Mouse (Mus musculus) forebrain, embryonic 16.5 days (tissue): ENCODE measurements around the gene Nbl1. TPM values are rescaled to one million over a fixed set of nuclear protein-coding genes. Genes with fewer than 3 reads are reported as not detected.
A peak's percentile ranks its signal among the peaks of the same experiment; 100 is the strongest.

Experiments used
- ATAC-seq: fragments of 200-750 bp; cut with Nextera tagmentation; 2 replicates; pipeline ENCODE4 v1.8.0; 2017; ENCODE audit warnings: mild to moderate bottlenecking, moderate library complexity
- H3K27ac ChIP-seq: fragments of 300-500 bp; sonication (generic); 2 replicates; pipeline ENCODE4 v1.5.1; 2014; ENCODE audit warnings: low read length, control low read depth
- H3K27me3 ChIP-seq: fragments of 300-500 bp; sonication (generic); replicated peaks from 2 replicates; pipeline ENCODE4 v1.6.1; 2014; ENCODE audit warnings: low read length; ENCODE audit not compliant: control insufficient read depth, insufficient read depth
- H3K36me3 ChIP-seq: fragments of 300-500 bp; sonication (generic); 2 replicates; pipeline ENCODE4 v1.6.1; 2014; ENCODE audit not compliant: control insufficient read depth, insufficient read depth
- H3K4me1 ChIP-seq: fragments of 300-500 bp; sonication (generic); replicated peaks from 2 replicates; pipeline ENCODE4 v1.6.1; 2014; ENCODE audit warnings: low read length; ENCODE audit not compliant: control insufficient read depth, insufficient read depth
- H3K4me2 ChIP-seq: fragments of 300-500 bp; sonication (generic); 2 replicates; pipeline ENCODE4 v1.6.1; 2014; ENCODE audit warnings: mild to moderate bottlenecking, low read length, control low read depth
- H3K4me3 ChIP-seq: fragments of 300-500 bp; sonication (generic); replicated peaks from 2 replicates; pipeline ENCODE4 v1.5.1; 2014; ENCODE audit warnings: mild to moderate bottlenecking, low read length, control low read depth
- H3K9ac ChIP-seq: fragments of 300-500 bp; sonication (generic); replicated peaks from 2 replicates; pipeline ENCODE4 v1.6.1; 2014; ENCODE audit warnings: low read depth, low read length, control low read depth
- H3K9me3 ChIP-seq: fragments of 300-500 bp; sonication (generic); 2 replicates; pipeline ENCODE4 v1.6.1; 2016; ENCODE audit warnings: low read length; ENCODE audit not compliant: control insufficient read depth
- WGBS: fragments of 180-500 bp; shearing (Covaris S2); extraction: QIAGEN DNeasy Blood & Tissue Kit; methylation state at CpG from one replicate; pipeline ENCODE4 v1.1.7; 2014; 5-methylcytosine and 5-hydroxymethylcytosine counted together
- polyA plus RNA-seq: library from polyadenylated mRNA; unstranded; fragments of >200 nt; fragmentation: Nextera tagmentation; extraction: Ambion mirVana; gene quantifications from 2 replicates; pipeline ENCODE4 v1.2.1, GENCODE M21; 2015

Gene Nbl1
- polyA plus RNA-seq, 1 experiment from 2014 or later: 27.0 TPM

DNA sequence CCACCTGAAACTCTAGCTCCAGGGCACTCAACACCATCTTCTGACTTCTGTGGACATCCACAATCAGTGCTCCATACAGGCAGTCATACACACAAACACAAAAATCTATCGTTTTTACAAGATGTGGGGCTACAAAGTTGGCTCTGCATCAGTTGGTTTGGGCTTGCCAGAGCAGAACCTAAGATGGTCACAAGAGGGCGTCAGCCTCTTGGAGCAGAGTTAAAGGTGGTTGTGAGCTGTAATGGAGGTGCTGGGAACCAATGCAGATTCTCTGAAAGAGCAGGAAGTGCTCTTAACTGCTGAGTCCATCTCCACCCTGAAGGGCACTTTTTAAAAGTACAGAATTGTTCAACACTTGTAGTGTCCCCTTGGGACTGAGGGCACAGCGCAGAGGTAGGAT, 33.7 kb upstream of the Nbl1 start:
- Histone ChIP-seq H3K36me3 (no peaks in the 10 kb centered on the region), H3K4me2 (no peak overlapping the region), H3K9me3 (no peaks in the 10 kb centered on the region), H3K4me3 (no peak overlapping the region), H3K4me1 (peaks cover 19% of the 10 kb centered on the region), H3K27me3 (no peaks in the 10 kb centered on the region), H3K27ac (no peak overlapping the region), H3K9ac (no peak overlapping the region)
- WGBS: 96% methylated on average over 3 of the region's 3 CpGs
- ATAC-seq: no peak

DNA sequence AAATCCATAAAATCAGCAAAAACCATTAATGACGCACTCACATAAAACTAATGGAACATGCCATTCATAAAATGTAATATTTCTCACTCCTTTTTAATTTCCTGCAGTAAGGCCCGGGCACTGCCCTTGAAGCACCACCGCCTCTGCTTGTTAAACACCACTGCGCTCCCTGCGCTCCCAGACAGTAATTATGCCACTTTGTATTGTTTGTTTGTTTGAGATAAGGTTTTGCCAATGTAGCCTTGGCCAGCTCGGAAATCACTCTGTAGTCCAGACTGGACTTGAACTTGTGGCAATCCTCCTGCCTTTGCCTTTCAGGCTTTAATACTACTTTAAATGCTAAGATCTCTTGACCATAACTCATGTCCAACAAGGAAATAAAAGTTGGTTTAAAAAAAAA, 32.1 kb upstream of the Nbl1 start:
- ATAC-seq: no peak
- Histone ChIP-seq H3K27me3 (no peaks in the 10 kb centered on the region), H3K4me2 (no peak overlapping the region), H3K9ac (no peak overlapping the region), H3K9me3 (no peaks in the 10 kb centered on the region), H3K4me1 (peaks cover 15% of the 10 kb centered on the region), H3K36me3 (no peaks in the 10 kb centered on the region), H3K4me3 (no peak overlapping the region), H3K27ac (no peak overlapping the region)
- 92% methylated on average over 6 of the region's 6 CpGs for WGBS

DNA sequence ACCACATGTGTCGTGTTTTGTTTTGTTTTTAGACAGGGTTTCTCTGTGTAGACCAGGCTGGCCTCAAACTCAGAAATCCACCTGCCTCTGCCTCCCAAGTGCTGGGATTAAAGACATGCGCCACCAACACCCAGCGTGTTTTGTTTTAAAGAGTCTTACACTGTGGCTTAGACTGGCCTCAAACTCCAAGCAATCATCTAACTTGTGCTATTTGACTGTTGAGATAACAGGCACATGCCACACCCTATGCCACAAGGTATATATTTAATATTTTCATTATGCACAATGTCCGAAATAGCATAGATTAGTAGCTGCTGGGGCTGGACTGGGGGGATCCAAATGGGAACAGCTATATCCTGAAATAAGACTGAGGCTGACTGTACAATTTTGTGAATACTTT, 29.8 kb upstream of the Nbl1 start:
- Histone ChIP-seq H3K9ac (no peak overlapping the region), H3K27me3 (no peaks in the 10 kb centered on the region), H3K27ac (no peak overlapping the region), H3K9me3 (no peaks in the 10 kb centered on the region), H3K4me2 (no peak overlapping the region), H3K36me3 (no peaks in the 10 kb centered on the region), H3K4me3 (no peak overlapping the region), H3K4me1 (no peaks in the 10 kb centered on the region)
- no peak for ATAC-seq
- 91% methylated on average over 4 of the region's 4 CpGs for WGBS

DNA sequence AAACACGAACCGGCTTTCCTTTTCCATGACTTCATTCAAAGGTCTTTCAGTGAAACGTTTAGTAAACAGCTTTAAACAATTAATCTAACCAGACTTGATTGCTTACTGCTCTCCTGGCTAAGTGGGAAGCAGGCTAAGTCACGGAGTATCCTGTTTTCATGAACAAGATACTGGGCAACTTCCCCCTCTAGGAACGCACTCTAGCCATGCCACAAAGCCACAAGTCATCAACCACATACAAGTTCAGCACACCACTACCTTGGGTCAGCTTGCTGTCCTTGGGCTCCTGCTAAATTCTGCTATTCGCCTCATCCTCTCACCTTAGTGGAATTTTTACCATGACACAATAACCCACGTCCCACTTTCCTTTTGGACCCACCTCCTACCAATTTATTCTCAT, 28.2 kb upstream of the Nbl1 start:
- no peaks in the 10 kb centered on the region for H3K9me3 ChIP-seq
- H3K4me1 ChIP-seq: peaks cover 5% of the 10 kb centered on the region
- 80% methylated on average over 7 of the region's 7 CpGs for WGBS
- H3K27ac ChIP-seq: no peak overlapping the region
- H3K4me3 ChIP-seq: no peak overlapping the region
- no peak overlapping the region for H3K4me2 ChIP-seq
- no peak overlapping the region for H3K9ac ChIP-seq
- no peaks in the 10 kb centered on the region for H3K36me3 ChIP-seq
- no peaks in the 10 kb centered on the region for H3K27me3 ChIP-seq
- ATAC-seq: no peak

DNA sequence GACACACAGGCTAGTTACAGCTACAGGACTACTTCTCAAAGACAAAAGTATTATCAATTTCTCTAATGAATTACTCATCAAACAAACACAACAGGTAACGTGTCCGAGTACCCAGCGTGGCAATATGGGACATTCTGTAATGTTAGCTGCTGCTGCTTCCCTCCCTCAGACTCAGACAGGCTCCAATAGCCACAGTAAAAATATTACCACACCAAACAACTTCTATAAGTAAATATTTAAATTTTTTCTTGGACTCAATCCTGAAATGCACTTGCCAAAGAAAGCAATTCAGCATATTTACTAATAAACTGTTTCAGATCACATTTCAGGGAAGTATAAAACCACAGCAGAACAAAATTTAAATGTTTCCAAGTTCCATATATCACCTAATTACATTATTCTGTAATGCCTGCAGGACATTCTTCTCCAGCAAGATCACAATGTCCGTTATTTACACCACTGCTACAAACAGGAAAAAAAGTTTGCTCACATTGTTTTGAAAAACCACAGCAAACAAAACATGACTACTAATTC, 27.6 kb upstream of the Nbl1 start:
- Histone ChIP-seq H3K27me3 (no peaks in the 10 kb centered on the region), H3K27ac (no peak overlapping the region), H3K9me3 (no peaks in the 10 kb centered on the region), H3K4me3 (no peak overlapping the region), H3K9ac (no peak overlapping the region), H3K36me3 (no peaks in the 10 kb centered on the region), H3K4me1 (peaks cover 5% of the 10 kb centered on the region), H3K4me2 (no peak overlapping the region)
- 92% methylated on average over 4 of the region's 4 CpGs for WGBS
- ATAC-seq: no peak

DNA sequence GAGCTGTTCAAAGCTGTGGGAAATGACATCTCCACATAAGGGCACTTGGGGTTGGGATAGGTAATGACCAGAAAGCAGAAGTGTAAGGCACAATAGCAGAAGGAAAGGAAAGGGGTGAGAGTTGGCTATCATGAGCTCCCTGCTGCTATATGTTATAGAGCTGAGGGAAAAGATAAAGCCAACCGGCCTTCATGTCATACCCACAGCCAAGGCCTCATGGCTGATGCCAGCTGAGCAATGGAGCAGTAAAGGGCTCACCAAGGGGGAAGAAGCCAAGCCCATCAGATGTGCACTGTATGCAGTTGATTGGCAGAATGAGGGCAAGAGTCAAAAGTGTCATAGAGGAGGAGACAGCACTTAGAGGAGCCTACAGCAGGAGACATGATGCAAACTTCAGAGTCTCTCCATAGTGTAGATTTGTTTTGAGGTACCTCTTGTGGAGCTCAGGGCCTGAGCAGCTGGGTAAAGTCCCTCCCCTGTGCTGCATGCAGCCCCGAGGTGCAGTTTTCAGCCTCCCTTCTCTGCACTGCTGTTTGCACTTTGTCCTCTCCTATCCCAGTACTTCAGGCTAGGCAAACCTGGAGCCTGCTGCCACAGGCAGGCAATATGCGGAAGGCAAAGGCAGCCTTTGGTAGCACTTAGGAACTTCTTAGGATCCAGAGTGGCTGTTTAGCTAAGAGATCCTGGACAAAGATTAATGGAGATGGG, 23.7 kb upstream of the Nbl1 start:
- 55% methylated on average over 3 of the region's 3 CpGs for WGBS
- H3K27ac ChIP-seq: no peak overlapping the region
- no peak overlapping the region for H3K4me2 ChIP-seq
- H3K36me3 ChIP-seq: no peaks in the 10 kb centered on the region
- no peak overlapping the region for H3K4me3 ChIP-seq
- H3K9me3 ChIP-seq: no peaks in the 10 kb centered on the region
- peak; percentile 18 for ATAC-seq
- peaks cover 5% of the 10 kb centered on the region for H3K4me1 ChIP-seq
- no peaks in the 10 kb centered on the region for H3K27me3 ChIP-seq
- no peak overlapping the region for H3K9ac ChIP-seq

DNA sequence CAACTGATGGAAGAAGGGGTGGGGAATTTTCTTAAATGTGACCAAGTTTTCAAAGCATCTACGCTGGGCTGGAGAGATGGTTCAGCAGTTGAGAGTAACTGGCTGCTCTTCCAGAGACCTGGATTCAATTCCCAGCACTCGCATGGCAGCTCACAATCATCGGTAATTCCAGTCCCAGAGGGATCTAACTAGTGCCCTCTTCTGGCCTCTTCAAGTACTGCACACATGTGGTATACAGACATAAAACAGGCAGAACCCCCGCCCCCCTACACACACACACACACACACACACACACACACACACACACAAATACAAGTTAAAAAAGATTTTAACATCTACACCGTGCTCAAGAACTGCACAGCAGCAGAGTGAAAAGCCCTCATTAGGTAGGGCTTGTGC, 22.9 kb upstream of the Nbl1 start:
- no peaks in the 10 kb centered on the region for H3K27me3 ChIP-seq
- H3K9ac ChIP-seq: no peak overlapping the region
- 71% methylated on average over 5 of the region's 5 CpGs for WGBS
- no peaks in the 10 kb centered on the region for H3K9me3 ChIP-seq
- ATAC-seq: no peak; the same call in 1 of the 2 replicates
- no peak overlapping the region for H3K27ac ChIP-seq
- peaks cover 11% of the 10 kb centered on the region for H3K4me1 ChIP-seq
- H3K4me3 ChIP-seq: no peak overlapping the region
- no peaks in the 10 kb centered on the region for H3K36me3 ChIP-seq
- no peak overlapping the region for H3K4me2 ChIP-seq

DNA sequence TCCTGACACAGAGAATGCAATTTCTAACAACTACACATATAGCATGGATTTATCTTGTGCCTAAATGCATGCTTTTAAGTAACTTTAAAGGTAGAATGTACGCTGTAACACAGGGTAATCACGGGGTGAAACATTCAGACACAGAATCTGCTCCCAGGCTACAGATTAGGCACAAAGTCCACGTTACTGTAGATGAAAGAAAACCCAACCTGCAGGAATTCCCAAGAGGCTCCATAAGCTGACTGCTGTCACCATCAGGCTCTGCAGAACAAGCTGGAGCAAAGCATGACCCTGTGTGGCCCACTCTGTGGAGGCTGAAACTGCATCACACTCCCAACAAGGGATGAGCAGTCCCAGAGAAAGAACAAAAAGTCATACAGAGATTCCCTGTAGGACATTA, 19.7 kb upstream of the Nbl1 start:
- H3K9me3 ChIP-seq: no peaks in the 10 kb centered on the region
- ATAC-seq: no peak
- H3K27me3 ChIP-seq: no peaks in the 10 kb centered on the region
- no peak overlapping the region for H3K9ac ChIP-seq
- no peak overlapping the region for H3K27ac ChIP-seq
- H3K36me3 ChIP-seq: no peaks in the 10 kb centered on the region
- 77% methylated on average over 3 of the region's 3 CpGs for WGBS
- peaks cover 14% of the 10 kb centered on the region for H3K4me1 ChIP-seq
- H3K4me3 ChIP-seq: no peak overlapping the region
- no peak overlapping the region for H3K4me2 ChIP-seq

DNA sequence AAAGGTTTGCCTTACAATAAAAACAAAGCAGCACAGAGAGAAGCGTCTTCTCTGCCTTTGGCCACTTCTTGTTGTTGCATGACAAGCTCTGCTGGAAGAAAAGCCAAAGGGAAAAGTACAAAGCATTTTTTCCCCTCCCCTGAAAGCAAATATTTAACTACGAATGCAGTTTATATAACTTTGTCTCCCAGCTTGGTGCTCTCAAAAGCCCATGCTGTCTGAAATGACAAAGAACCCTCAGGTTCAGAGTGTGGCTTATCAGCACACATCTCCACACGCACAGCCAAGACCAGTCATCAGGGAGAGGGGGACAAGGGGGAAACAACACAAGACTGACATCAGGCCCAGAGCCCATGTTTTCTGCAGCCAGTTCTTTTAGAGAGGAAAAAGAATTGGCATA, 18.6 kb upstream of the Nbl1 start:
- H3K4me2 ChIP-seq: no peak overlapping the region
- H3K27me3 ChIP-seq: no peaks in the 10 kb centered on the region
- H3K27ac ChIP-seq: no peak overlapping the region
- no peak overlapping the region for H3K9ac ChIP-seq
- no peaks in the 10 kb centered on the region for H3K36me3 ChIP-seq
- H3K9me3 ChIP-seq: no peaks in the 10 kb centered on the region
- H3K4me3 ChIP-seq: no peak overlapping the region
- no peak for ATAC-seq
- H3K4me1 ChIP-seq: peaks cover 12% of the 10 kb centered on the region
- WGBS: 65% methylated on average over 3 of the region's 3 CpGs

DNA sequence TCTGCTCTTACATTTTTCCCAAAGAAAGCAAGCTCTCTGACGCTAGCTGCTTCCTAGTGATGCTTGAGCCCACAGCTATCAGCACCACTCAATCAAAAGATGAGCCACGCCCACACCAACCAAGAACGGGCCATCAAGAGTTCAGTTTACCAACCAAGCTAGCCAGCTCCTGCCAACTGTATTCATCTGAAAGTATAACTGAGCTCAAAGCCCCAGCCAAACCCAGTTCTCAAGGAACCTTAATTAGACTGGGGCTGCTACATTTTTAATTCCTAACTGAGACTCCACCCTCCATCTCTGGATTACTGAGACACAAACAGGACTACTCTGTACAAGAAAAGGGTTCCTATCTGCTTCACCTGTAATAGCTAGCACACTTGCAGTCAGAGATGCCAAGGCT, 18.1 kb upstream of the Nbl1 start:
- Histone ChIP-seq H3K27ac (no peak overlapping the region), H3K4me1 (peaks cover 9% of the 10 kb centered on the region), H3K27me3 (no peaks in the 10 kb centered on the region), H3K9ac (no peak overlapping the region), H3K4me2 (no peak overlapping the region), H3K4me3 (no peak overlapping the region), H3K9me3 (no peaks in the 10 kb centered on the region), H3K36me3 (no peaks in the 10 kb centered on the region)
- WGBS: 56% methylated on average over 3 of the region's 3 CpGs
- no peak for ATAC-seq
